Mouse (Mus musculus): Measurements from ENCODE around the gene Zfp809. TPM values are rescaled to one million over a fixed set of nuclear protein-coding genes. Genes with fewer than 3 reads are reported as not detected.

Zfp809 gene
- total and polyA plus RNA-seq, 3 experiments, result 13.9 to 23.8 (median 14.0) TPM

DNA sequence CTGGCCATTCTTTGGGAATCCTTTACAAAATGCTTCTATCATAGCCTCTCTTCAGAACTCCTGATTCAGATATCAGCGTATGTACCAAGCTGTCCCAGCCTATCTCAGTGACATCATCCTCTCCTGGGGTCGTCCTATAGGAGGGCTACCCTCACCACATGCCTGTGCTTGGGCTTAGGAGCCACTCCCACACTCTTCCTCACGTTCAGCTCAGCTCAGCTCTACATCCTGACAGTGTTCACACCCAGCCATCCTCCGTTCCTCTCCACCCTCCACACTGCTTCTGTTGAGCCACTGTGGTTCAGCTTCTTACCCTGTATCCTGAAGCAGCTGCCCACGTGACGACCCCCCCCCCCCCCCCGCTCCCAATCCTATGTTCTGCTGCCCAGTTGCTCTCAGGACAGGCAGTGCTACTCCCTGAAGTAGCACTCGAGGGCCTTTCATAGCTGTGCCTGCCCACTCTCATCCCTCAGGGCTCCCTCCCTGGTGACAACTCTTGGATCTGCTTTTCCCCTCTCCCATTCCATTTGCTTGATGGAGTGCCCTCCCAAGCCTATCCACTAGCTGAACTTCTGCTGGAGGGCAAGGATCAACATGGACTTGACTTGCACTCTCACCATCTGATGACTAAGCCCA lies 7.5 kb upstream of the Zfp809 start:
- H3K9me3 ChIP-seq (replicated peaks; ENCODE audit: low read length), result no peaks in the 10 kb centered on the region
- H3K27me3 ChIP-seq (replicated peaks), result no peaks in the 10 kb centered on the region
- H3K4me3 ChIP-seq (replicated peaks in 1 of 3; ENCODE audit: low read depth in 2 of 3, low read length in 2 of 3, poor library complexity in 1 of 3), result no peak overlapping the region
- dilution Hi-C loops (cut with MboI; ENCODE audit: extremely low pct_ligation_motif_present, extremely low pct_unique_long_range_greater_than_20kb, low sequenced_read_pairs) (no loop called here), in situ Hi-C loops (cut with MboI; ENCODE audit: low pct_ligation_motif_present, low pct_unique_long_range_greater_than_20kb, low sequenced_read_pairs) (loop anchor here (10.0 kb wide), 1 partner anchor 63 kb away; the partner anchor contains the start of gene Pigyl)
- H3K4me1 ChIP-seq (ENCODE audit: control insufficient read depth in 1 of 2, insufficient read depth in 2 of 2), result peaks cover 2 to 13% of the 10 kb centered on the region in 2 experiments; a peak in 3 of 4 replicates
- no peak for DNase-seq (ENCODE audit: extremely low read depth)
- no peak overlapping the region for H3K27ac ChIP-seq (ENCODE audit: insufficient read depth, low read depth)
- H3K79me2 ChIP-seq (replicated peaks; ENCODE audit: control insufficient read depth, extremely low read depth, insufficient read depth, poor library complexity, severe bottlenecking), result no peaks in the 10 kb centered on the region
- no peaks in the 10 kb centered on the region for H3K36me3 ChIP-seq (replicated peaks in 1 of 2; ENCODE audit: control insufficient read depth in 1 of 2, insufficient read depth in 1 of 2, low read length in 1 of 2)
- no peak overlapping the region for H3K4me2 ChIP-seq (ENCODE audit: insufficient read depth, low read depth, poor library complexity, severe bottlenecking)
- no peak for TF ChIP-seq SMC3 (IDR thresholded peaks at IDR 0.05; ENCODE audit: low read depth, low read length)
- no peak for TF ChIP-seq IRF4 (IDR thresholded peaks at IDR 0.05; ENCODE audit: low read depth, low read length)
- TF ChIP-seq HCFC1 (IDR thresholded peaks at IDR 0.05; ENCODE audit: low read depth, low read length), result no peak
- no peak for TF ChIP-seq EP300 (IDR thresholded peaks at IDR 0.05; ENCODE audit: low read length)
- no peak for TF ChIP-seq KAT2A (IDR thresholded peaks at IDR 0.05; ENCODE audit: insufficient replicate concordance, low read length)
- TF ChIP-seq ZKSCAN1 (IDR thresholded peaks at IDR 0.05; ENCODE audit: borderline replicate concordance, low read depth, low read length), result no peak
- no peak for TF ChIP-seq MAZ (IDR thresholded peaks at IDR 0.05; ENCODE audit: low read depth, low read length)
- TF ChIP-seq GABPA (IDR thresholded peaks at IDR 0.05; ENCODE audit: insufficient replicate concordance, low read depth, low read length), result no peak
- no peak for TF ChIP-seq ELF1 (IDR thresholded peaks at IDR 0.05; ENCODE audit: low read depth, low read length)
- TF ChIP-seq CHD2 (IDR thresholded peaks at IDR 0.05; ENCODE audit: low read length), result no peak
- no peak for TF ChIP-seq POLR2AphosphoS2 (IDR thresholded peaks at IDR 0.05; ENCODE audit: low read depth, low read length)
- no peak for TF ChIP-seq ZMIZ1 (IDR thresholded peaks at IDR 0.05; ENCODE audit: low read depth, low read length)
- H3K9ac ChIP-seq (ENCODE audit: insufficient read depth, low read depth), result no peak overlapping the region

DNA sequence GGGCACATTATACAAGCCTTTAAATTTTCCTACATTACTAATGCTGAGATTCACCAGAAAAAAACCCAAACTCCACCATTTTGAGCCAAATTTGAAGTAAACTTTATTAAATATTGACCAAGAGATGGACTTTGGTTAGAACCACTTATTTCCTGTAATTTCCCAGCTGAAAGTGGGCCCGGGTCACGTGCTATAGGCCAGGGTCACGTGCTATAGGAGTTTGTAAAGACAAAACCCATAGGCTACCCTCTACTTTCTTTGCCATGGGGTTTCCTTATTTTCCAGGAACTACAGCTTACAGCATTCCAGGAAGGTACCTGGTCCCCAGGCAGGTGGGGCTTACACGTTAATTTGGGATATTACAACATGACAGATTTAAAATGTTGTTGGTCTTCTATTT lies 1.4 kb upstream of the Zfp809 start:
- Histone ChIP-seq H3K79me2 (replicated peaks; ENCODE audit: control insufficient read depth, extremely low read depth, insufficient read depth, poor library complexity, severe bottlenecking) (peaks cover 5% of the 10 kb centered on the region), H3K27me3 (replicated peaks) (no peaks in the 10 kb centered on the region), H3K4me2 (ENCODE audit: insufficient read depth, low read depth, poor library complexity, severe bottlenecking) (no peak overlapping the region), H3K4me1 (ENCODE audit: control insufficient read depth in 1 of 2, insufficient read depth in 2 of 2) (no peaks in the 10 kb centered on the region), H3K9ac (ENCODE audit: insufficient read depth, low read depth) (no peak overlapping the region), H3K27ac (ENCODE audit: insufficient read depth, low read depth) (no peak overlapping the region), H3K36me3 (replicated peaks in 1 of 2; ENCODE audit: control insufficient read depth in 1 of 2, insufficient read depth in 1 of 2, low read length in 1 of 2) (peaks cover 0 to 4% of the 10 kb centered on the region in 2 experiments), H3K4me3 (replicated peaks in 1 of 3; ENCODE audit: low read depth in 2 of 3, low read length in 2 of 3, poor library complexity in 1 of 3) (no peak overlapping the region), H3K9me3 (replicated peaks; ENCODE audit: low read length) (no peaks in the 10 kb centered on the region)
- in situ Hi-C loops (cut with MboI; ENCODE audit: low pct_ligation_motif_present, low pct_unique_long_range_greater_than_20kb, low sequenced_read_pairs), result no loop called here
- TF ChIP-seq GABPA (IDR thresholded peaks at IDR 0.05; ENCODE audit: insufficient replicate concordance, low read depth, low read length) (no peak), IRF4 (IDR thresholded peaks at IDR 0.05; ENCODE audit: low read depth, low read length) (no peak), RAD21 (IDR thresholded peaks at IDR 0.05; ENCODE audit: low read depth, low read length) (no peak), HCFC1 (IDR thresholded peaks at IDR 0.05; ENCODE audit: low read depth, low read length) (no peak), ETS1 (conservative IDR thresholded peaks at IDR 0.05; ENCODE audit: low read depth, low read length) (no peak), TBP (conservative IDR thresholded peaks at IDR 0.05; ENCODE audit: low read depth, low read length) (no peak), UBTF (IDR thresholded peaks at IDR 0.05; ENCODE audit: low read depth, low read length) (no peak), RCOR1 (conservative IDR thresholded peaks at IDR 0.05; ENCODE audit: low read depth, low read length) (no peak), NELFE (IDR thresholded peaks at IDR 0.05; ENCODE audit: low read depth, low read length) (no peak), PAX5 (IDR thresholded peaks at IDR 0.05; ENCODE audit: low read length) (no peak)
- dilution Hi-C loops (cut with MboI; ENCODE audit: extremely low pct_ligation_motif_present, extremely low pct_unique_long_range_greater_than_20kb, low sequenced_read_pairs), result no loop called here
- no peak for DNase-seq (ENCODE audit: extremely low read depth)
